Mouse (Mus musculus) urinary bladder, postnatal 25 days (tissue): ENCODE measurements at regions not wholly inside any gene's neighbourhood (a gene's known extent, or its start where the extent isn't known, plus 50 kb on each side); places are given as distances from the start of the nearest gene placed in this dataset.

Experiments used
- DNase-seq: peaks from one replicate; pipeline ENCODE4 v3.0.0; 2022; ENCODE audit warnings: low spot score

- no peak for DNase-seq
Observed at GRCm38 (mm10) chr1:61321513-61322145, 317.0 kb upstream of the Pard3b start.

GRCm38 (mm10) chr1:61331456-61331855, 307.2 kb upstream of the Pard3b start:
- no peak for DNase-seq

- no peak for DNase-seq
Observed at GRCm38 (mm10) chr1:61331906-61332305, 306.7 kb upstream of the Pard3b start.

- no peak for DNase-seq
Observed at GRCm38 (mm10) chr1:61336367-61336766, 302.3 kb upstream of the Pard3b start.

- no peak for DNase-seq
Observed at GRCm38 (mm10) chr1:61352921-61353320, 285.7 kb upstream of the Pard3b start.

GRCm38 (mm10) chr1:61353481-61353880, 285.1 kb upstream of the Pard3b start:
- DNase-seq: no peak

- DNase-seq: no peak
Observed at GRCm38 (mm10) chr1:61355241-61355640, 283.4 kb upstream of the Pard3b start.

GRCm38 (mm10) chr1:61359011-61359930, 279.4 kb upstream of the Pard3b start:
- DNase-seq: no peak

GRCm38 (mm10) chr1:61372581-61372980, 266.0 kb upstream of the Pard3b start:
- no peak for DNase-seq

- no peak for DNase-seq
Observed at GRCm38 (mm10) chr1:61373661-61374491, 264.7 kb upstream of the Pard3b start.

- DNase-seq: no peak
Observed at GRCm38 (mm10) chr1:61376417-61376816, 262.2 kb upstream of the Pard3b start.

- peak; percentile 77 for DNase-seq
Observed at GRCm38 (mm10) chr1:61377070-61377469, 261.6 kb upstream of the Pard3b start.

- no peak for DNase-seq
Observed at GRCm38 (mm10) chr1:61378240-61378639, 260.4 kb upstream of the Pard3b start.

GRCm38 (mm10) chr1:61379771-61380517, 258.7 kb upstream of the Pard3b start:
- DNase-seq: no peak

GRCm38 (mm10) chr1:61387587-61387986, 251.0 kb upstream of the Pard3b start:
- DNase-seq: no peak

GRCm38 (mm10) chr1:61397796-61398195, 240.8 kb upstream of the Pard3b start:
- no peak for DNase-seq

- no peak for DNase-seq
Observed at GRCm38 (mm10) chr1:61402339-61402738, 236.3 kb upstream of the Pard3b start.

GRCm38 (mm10) chr1:61407201-61407600, 231.4 kb upstream of the Pard3b start:
- DNase-seq: no peak

- no peak for DNase-seq
Observed at GRCm38 (mm10) chr1:61414772-61415171, 223.9 kb upstream of the Pard3b start.

GRCm38 (mm10) chr1:61415426-61416195, 223.0 kb upstream of the Pard3b start:
- DNase-seq: no peak

GRCm38 (mm10) chr1:61418396-61418795, 220.2 kb upstream of the Pard3b start:
- DNase-seq: no peak
